Mouse (Mus musculus): ENCODE measurements at regions not wholly inside any gene's neighbourhood (a gene's known extent, or its start where the extent isn't known, plus 50 kb on each side); places are given as distances from the start of the nearest gene placed in this dataset.

- TF ChIP-seq CTCF (IDR thresholded peaks at IDR 0.05; ENCODE audit: low read depth) (no peak), EP300 (optimal IDR thresholded peaks at IDR 0.05) (no peak)
Observed at GRCm38 (mm10) chr4:105467811-105468210, 310.7 kb downstream of the Plpp3 start.

Data from stomach, postnatal 0 days (tissue).